ENCODE assay signal across 28 mouse cellular contexts in the genomic region with DNA sequence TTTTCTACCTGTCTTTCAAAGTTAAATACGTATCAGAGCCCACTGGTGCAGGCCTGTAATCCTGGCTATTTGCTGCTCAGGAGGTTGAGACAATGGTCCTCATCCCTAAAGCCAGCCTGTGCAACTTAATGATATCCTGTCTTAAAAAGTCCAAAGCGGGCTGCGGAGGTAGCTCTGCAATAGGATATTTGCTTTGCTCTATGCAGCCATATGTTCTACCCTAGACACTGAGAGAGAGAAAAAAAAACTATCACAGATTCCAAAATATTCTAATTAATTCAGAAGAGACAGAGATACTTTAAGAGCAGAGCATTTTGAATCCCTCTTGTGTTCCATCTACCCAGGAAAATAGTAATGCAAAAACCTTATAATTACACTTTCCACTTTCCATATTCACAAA. TPM values are rescaled to one million over a fixed set of nuclear protein-coding genes. Genes with fewer than 3 reads are reported as not detected.
"Had no signal": no experiment of that assay in that cellular context is flagged by ENCODE, and none has a peak within 500 bp of the region (broad histone marks: within the 10 kb centered on the region; RNA-seq: fewer than 3 reads in every experiment).

No protein-coding gene starts in this region.

- H3K4me3 ChIP-seq: embryonic facial prominence, embryonic 10.5 days; embryonic facial prominence, embryonic 12.5 days; embryonic facial prominence, embryonic 13.5 days; embryonic facial prominence, embryonic 15.5 days; erythroblast, embryonic 14.5 days; forebrain, embryonic 10.5 days; forebrain, embryonic 12.5 days; forebrain, embryonic 13.5 days; forebrain, embryonic 15.5 days; gastrocnemius, adult 2 months; heart, adult 2 months; heart, embryonic 10.5 days had no signal

- ATAC-seq: forebrain, embryonic 13.5 days; forebrain, embryonic 14.5 days; forebrain, embryonic 15.5 days; forebrain, embryonic 16.5 days; forebrain, postnatal 0 days had no signal

- H3K4me1 ChIP-seq: embryonic facial prominence, embryonic 13.5 days; embryonic facial prominence, embryonic 15.5 days; forebrain, embryonic 13.5 days; forebrain, embryonic 15.5 days had no signal

- H3K27ac ChIP-seq: embryonic facial prominence, embryonic 10.5 days; embryonic facial prominence, embryonic 12.5 days; embryonic facial prominence, embryonic 13.5 days; embryonic facial prominence, embryonic 15.5 days; forebrain, embryonic 10.5 days; forebrain, embryonic 12.5 days; forebrain, embryonic 13.5 days; forebrain, embryonic 15.5 days; gastrocnemius, adult 2 months; heart, adult 2 months; heart, embryonic 10.5 days had no signal

- DNase-seq: cerebellum, adult 9-10 months; cerebellum, adult 9-11 months; cerebellum, postnatal 10 days; cerebellum, postnatal 14 days; cerebellum, postnatal 25 days; cerebellum, postnatal 36 days; embryo, embryonic 11 days; forebrain, postnatal 0 days; gastrocnemius, adult 2 months; gastrocnemius, postnatal 10 days; gastrocnemius, postnatal 14 days; gastrocnemius, postnatal 25 days; gastrocnemius, postnatal 36 days; heart, adult 18-20 months; heart, adult 2 months had no signal

RNA-seq across cellular contexts. Expression of a gene that starts 44.9 kb away (rescaled TPM):
- polyA plus RNA-seq: embryonic facial prominence, embryonic 11.5 days had no signal
